Mouse (Mus musculus): Measurements from ENCODE around the gene Cacna2d2. TPM values are rescaled to one million over a fixed set of nuclear protein-coding genes. Genes with fewer than 3 reads are reported as not detected.

Gene Cacna2d2
- total RNA-seq, 2 experiments from 2014 or later: 7.3 to 13.2 TPM

DNA sequence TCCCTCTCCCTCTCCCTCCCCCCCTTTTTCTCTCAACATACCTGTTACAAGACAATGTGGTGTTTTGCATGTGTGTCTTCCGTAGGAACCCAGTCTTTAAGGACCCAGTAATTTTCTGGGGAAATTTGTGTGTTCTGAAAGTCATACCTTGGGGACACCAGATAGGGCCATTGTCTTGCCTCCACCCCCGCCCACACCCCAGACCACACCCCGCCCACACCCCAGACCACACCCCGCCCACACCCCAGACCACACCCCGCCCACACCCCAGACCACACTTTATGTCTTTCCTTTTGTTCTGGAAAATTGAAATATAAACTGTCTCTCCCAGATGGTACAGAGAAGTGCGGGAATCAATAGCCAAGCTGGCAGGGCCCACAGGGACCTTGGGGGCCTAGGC is 91.2 kb downstream of the Cacna2d2 start:
- intact Hi-C loops (cut with DNase I): no loop called here
- DNase-seq: no peak

GRCm38 (mm10) chr9:107493511-107493910 is 94.1 kb downstream of the Cacna2d2 start:
- intact Hi-C loops (cut with DNase I): no loop called here
- DNase-seq: no peak

DNA sequence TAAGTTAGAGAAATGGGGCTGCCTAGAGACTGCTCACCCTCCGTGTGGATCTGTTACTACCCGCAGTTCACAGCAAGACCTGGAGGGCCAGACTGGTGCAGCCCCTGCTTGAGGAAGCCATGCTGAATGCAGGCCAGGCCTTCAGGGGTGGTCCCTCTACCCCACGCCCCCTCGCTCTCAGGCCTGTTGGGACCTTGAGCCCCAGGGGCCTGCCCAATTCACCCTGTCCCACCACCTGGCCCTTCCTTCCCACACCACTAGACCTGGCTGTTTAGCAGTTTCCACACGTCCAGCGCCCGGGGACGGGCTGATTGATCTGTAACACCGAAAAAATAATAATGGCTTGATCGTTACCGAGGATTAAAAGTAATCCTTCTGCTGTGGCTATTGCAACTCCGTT is 94.8 kb downstream of the Cacna2d2 start:
- intact Hi-C loops (cut with DNase I): no loop called here
- DNase-seq: no peak

DNA sequence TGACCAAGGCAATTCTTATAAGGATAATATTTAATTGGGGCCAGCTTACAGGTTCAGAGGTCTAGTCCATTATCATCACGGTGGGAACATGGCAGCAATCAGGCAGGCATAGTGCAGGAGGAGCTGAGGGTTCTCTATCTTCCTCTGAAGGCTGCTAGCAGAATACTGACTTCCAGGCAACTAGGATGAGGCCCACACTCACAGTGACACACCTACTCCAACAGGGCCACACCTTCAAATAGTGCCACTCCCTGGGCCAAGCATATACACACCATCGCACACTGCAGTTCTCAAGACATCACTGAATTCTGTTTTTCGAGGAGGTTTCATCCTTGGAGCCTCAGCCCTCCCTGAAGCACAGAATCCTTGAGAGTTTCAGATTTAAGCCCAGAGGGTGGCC is 96.9 kb downstream of the Cacna2d2 start:
- intact Hi-C loops (cut with DNase I): no loop called here
- DNase-seq: no peak

DNA sequence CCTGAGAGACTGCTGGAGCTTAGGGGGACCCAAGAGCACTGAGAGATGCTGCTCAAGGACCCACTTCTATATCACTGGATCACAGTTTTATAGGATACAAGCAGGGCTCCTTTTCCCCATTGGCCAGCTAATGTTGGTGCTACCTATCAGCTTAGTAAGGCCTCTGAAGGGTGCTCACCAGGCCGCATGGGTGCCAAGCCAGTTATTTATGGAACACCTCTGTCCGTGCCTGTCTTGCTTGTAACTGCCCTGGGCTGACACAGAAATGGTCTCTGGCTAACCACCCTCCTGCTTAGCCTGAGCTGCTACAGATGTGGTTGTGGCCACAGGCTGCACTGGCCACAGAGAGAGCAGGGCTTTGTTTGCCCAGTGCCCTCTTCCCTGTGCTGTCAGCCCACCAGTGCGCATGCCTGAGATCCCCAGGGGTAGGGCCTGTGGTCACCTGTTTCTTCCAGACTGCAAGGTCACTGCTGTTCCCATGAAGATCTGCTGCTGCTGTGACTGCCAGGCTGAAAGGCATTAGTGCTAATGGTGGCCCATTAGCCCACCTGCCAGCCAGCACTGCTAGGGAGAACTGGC is 101.4 kb downstream of the Cacna2d2 start:
- DNase-seq: peak in 1 of 2 experiments; percentile 26

DNA sequence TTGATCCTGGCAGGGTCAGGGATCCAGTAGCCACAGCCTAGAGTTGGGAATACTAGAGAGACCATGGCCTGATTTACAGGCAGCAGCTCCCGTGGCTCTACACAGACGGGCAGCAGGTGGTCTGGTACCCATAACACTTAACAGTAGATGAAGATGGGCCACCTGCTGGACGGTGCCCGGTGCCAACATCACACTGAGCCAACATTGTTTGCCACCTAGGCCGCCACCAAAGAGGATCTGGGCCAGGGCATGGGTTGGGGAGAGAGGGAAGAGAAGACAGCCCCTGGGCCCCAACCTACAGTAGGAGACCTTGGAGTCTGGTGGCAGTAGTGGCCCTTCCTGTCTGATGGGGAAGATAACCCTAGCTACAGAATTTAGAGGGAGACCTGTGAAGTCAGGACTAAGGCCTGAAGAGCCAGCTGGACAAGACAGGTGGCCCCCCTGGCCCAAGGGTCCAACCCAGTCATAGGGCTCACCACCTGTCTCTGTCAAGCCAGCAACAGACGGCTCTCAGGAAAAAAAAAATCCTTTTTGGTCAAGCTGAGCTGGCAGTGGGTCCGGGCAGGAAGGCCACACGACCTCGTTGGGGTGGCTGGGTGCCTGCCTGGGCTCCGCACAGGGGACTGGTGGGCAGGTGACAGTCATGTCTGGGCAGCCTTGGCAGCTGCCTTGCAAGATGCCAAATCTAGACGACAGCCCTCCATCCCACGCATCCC is 102.9 kb downstream of the Cacna2d2 start:
- intact Hi-C loops (cut with DNase I): no loop called here

More for the DNA sequence above, 101.4 kb downstream of the Cacna2d2 start:
- intact Hi-C loops (cut with DNase I): no loop called here

DNA sequence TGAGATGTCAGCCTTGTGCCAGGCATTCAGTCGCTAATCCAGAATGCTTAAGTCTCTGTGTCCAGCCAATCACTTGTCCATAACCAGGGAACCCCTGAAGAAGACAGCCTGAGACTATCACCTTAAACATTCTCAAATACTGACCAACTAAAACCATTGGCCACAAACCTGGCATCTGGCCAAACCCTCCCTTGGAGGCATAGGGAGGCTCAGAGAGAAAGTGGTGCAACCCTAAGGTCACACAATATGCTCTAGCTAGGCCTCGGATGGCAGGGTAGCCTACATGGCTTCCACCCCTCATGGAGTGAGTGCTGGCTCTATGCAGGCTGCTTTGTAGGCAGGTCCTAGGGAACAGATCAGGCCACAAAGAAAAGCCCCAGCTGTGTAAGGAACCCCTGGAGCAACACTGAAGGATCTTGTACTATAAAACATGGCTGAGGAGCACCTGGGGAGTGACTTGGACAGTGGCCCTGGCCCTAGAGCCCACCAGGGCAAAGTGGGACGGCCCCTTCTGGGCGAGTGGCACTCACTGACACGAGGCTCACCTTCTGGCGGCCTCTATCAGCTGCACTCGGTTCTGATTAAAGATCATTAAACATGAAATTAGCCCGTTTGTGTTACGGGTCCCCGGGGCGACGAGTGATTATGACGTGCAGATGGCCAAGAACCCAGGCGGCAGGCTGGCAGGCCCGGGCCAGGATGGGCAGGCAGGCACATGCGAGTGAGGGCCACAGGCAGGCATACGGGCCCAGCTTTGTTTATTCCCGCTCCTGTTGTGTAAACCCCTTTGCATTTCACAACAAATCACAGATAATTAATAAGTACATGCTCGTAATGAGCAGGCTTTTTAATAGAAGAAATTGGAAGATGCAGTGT is 105.5 kb downstream of the Cacna2d2 start:
- no peak for DNase-seq
- intact Hi-C loops (cut with DNase I): no loop called here

More for the DNA sequence above, 102.9 kb downstream of the Cacna2d2 start:
- DNase-seq: no peak

- intact Hi-C loops (cut with DNase I): no loop called here
- DNase-seq: no peak
Measured at GRCm38 (mm10) chr9:107508266-107508665, 108.9 kb downstream of the Cacna2d2 start.

- intact Hi-C loops (cut with DNase I): loop anchor here (10.0 kb wide), 1 partner anchor 606 kb away; no protein-coding TSS in a partner anchor
- no peak for DNase-seq
Measured at GRCm38 (mm10) chr9:107510384-107511100, 111.1 kb downstream of the Cacna2d2 start.

DNA sequence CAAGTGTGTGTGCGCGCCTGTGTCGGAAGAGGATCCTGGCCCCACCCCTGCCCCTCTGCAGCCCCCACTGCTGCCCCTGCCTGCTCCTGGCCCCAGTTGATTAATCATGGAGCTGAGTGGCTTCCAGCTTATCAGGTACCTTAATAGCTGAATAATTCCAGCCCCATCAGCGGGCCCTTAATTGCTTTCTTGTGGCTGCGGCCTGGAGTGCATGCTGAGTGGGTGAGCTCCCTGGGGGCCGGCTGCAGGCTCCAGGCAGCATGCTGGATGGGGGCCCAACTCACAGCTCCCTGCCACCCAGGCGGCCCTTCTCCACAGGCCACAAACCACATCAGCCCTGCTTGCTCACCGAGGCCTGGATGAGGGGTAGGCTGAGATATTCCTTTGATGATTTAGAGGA is 112.0 kb downstream of the Cacna2d2 start:
- intact Hi-C loops (cut with DNase I): loop anchor here (10.0 kb wide), 1 partner anchor 607 kb away; no protein-coding TSS in a partner anchor
- DNase-seq: no peak

DNA sequence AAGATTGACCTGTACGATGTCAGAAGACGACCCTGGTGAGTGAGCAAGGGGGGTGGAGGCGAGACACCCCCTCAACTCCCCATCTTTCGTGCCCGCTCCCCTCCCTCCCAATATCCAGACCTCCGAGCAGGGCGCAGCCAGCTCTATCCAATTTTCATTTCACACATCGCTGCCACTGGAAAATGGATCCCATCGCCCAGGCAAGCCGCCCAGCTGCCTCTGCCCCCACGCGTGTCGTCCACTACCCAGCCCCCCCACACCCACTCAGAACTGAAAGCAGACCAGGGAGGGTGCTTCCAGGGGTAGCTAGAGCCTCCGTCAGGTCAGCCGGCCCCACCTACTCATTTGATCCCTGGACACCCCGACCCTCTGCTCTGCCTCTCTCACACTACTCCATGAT is 112.9 kb downstream of the Cacna2d2 start:
- DNase-seq: no peak
- intact Hi-C loops (cut with DNase I): loop anchor here (10.0 kb wide), 1 partner anchor 608 kb away; no protein-coding TSS in a partner anchor

DNA sequence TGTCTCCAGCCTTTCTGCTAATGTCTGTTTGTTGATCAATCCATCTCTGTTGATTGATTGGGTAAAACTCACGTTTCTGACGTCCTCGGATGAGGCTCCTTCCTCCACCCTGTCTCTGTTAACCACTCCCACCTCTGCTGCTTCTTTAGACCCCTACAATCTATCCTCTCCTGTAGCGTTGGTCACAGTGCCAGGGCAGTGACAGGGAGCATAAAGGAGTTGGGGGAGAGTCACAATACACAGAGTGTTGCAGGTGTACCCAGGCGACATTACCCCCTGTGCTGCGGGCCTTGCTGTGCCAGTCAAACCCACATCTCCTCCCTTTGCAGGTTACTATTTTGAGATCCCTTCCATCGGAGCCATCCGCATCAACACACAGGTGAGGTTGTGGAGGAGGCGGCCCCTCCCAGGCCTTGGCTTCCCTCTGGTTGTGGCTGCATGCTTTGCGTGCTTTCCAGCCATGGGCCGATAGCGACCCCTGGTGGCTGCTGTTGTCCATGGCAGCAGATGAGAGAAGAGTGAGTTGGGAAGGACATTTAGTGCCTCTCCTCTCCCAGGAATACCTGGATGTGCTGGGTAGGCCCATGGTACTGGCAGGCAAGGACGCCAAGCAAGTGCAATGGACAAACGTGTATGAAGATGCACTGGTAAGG is 115.0 kb downstream of the Cacna2d2 start:
- intact Hi-C loops (cut with DNase I): loop anchor here (1.0 to 10.0 kb wide), 4 partner anchors 148 to 610 kb away; no protein-coding TSS in a partner anchor
- peak; percentile 82 to 92 for DNase-seq

DNA sequence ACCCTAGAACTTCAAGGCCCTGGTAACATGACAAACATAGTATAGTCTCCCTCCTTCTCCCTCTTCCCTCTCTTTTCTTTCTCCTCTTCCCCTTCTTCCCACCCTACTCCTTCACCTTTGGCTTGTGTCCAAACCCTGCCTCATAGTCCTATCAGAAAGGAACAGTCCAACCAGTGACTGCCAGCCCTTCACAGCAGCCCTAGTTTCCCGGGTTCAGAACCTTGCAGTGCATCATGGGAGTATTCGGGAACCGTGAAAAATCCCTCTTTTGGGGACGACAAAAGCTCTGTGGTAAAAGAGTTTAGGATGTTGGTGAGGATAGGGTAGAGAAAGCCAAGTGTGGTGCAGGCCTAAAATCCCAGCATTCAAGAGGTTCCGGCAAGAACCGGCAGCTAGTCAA is 120.9 kb downstream of the Cacna2d2 start:
- no peak for DNase-seq
- intact Hi-C loops (cut with DNase I): no loop called here

DNA sequence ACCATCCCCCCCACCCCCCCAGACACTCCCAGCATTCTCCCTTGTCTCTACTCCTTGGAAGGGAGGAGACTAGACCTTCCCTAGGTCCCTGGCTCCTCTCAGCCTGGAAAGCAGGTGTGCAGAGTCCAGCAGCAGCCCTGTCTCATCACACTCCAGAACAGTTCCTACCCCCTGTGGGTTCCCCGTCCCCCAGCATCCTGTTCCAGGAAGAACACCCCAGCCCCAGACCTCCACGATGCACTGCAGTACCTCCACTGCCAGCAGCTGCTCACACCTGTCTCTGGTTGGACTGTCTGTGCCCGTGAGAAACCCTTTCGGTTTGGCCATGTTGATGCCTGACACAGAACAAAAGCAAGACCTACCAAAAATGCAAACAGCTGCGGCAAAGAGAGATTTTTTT is 121.8 kb downstream of the Cacna2d2 start:
- no peak for DNase-seq

GRCm38 (mm10) chr9:107521711-107522399 is 122.4 kb downstream of the Cacna2d2 start:
- DNase-seq: no peak
- intact Hi-C loops (cut with DNase I): no loop called here

More for the DNA sequence above, 121.8 kb downstream of the Cacna2d2 start:
- intact Hi-C loops (cut with DNase I): no loop called here

- intact Hi-C loops (cut with DNase I): no loop called here
- no peak for DNase-seq
Measured at GRCm38 (mm10) chr9:107522400-107522711, 122.9 kb downstream of the Cacna2d2 start.

- DNase-seq: peak; percentile 59 to 73
- intact Hi-C loops (cut with DNase I): no loop called here
Measured at GRCm38 (mm10) chr9:107526198-107527026, 127.0 kb downstream of the Cacna2d2 start.

GRCm38 (mm10) chr9:107533791-107534407 is 134.5 kb downstream of the Cacna2d2 start, which contains the start of gene Tmem115:
Tmem115 (plus strand) TSS chr9:107533945.
- DNase-seq: peak; percentile 95
- intact Hi-C loops (cut with DNase I): no loop called here
